Mouse (Mus musculus) cerebellum, adult 9-11 months (tissue): Measurements from ENCODE around the gene Hmg20a.

ENCODE experiments used
- DNase-seq: peaks from one replicate; pipeline ENCODE4 v3.0.0; 2022

Gene Hmg20a

GRCm38 (mm10) chr9:56499324-56500067 is 81.1 kb downstream of the Hmg20a start:
- DNase-seq, result peak; percentile 14

- DNase-seq, result peak; percentile 33
These were observed 82.6 kb downstream of the Hmg20a start for GRCm38 (mm10) chr9:56500893-56501590.

GRCm38 (mm10) chr9:56501721-56502542 is 83.5 kb downstream of the Hmg20a start:
- DNase-seq, result peak; percentile 25

- peak; percentile 47 for DNase-seq
These were observed 84.1 kb downstream of the Hmg20a start for GRCm38 (mm10) chr9:56502543-56502971.

GRCm38 (mm10) chr9:56503621-56504500 is 85.5 kb downstream of the Hmg20a start:
- peak; percentile 11 for DNase-seq

- peak; percentile 22 for DNase-seq
These were observed 86.1 kb downstream of the Hmg20a start for GRCm38 (mm10) chr9:56504511-56504910.

GRCm38 (mm10) chr9:56505083-56505792 is 86.8 kb downstream of the Hmg20a start:
- DNase-seq, result peak; percentile 50

- peak; percentile 98 for DNase-seq
These were observed 87.7 kb downstream of the Hmg20a start for GRCm38 (mm10) chr9:56505793-56506755.

- DNase-seq, result peak; percentile 64
These were observed 88.7 kb downstream of the Hmg20a start for GRCm38 (mm10) chr9:56506931-56507681.

- no peak for DNase-seq
These were observed 89.3 kb downstream of the Hmg20a start for GRCm38 (mm10) chr9:56507682-56508061.

- peak; percentile 51 for DNase-seq
These were observed 90.5 kb downstream of the Hmg20a start for GRCm38 (mm10) chr9:56508835-56509451.

GRCm38 (mm10) chr9:56510281-56510680 is 91.9 kb downstream of the Hmg20a start:
- DNase-seq, result peak; percentile 13

- DNase-seq, result no peak
These were observed 94.1 kb downstream of the Hmg20a start for GRCm38 (mm10) chr9:56512486-56512885.

GRCm38 (mm10) chr9:56515110-56515509 is 96.7 kb downstream of the Hmg20a start:
- DNase-seq, result no peak

- no peak for DNase-seq
These were observed 97.8 kb downstream of the Hmg20a start for GRCm38 (mm10) chr9:56516219-56516618.

GRCm38 (mm10) chr9:56516692-56517263 is 98.4 kb downstream of the Hmg20a start:
- DNase-seq, result no peak

- DNase-seq, result no peak
These were observed 103.9 kb downstream of the Hmg20a start for GRCm38 (mm10) chr9:56522281-56522680.

GRCm38 (mm10) chr9:56527951-56528350 is 109.5 kb downstream of the Hmg20a start:
- no peak for DNase-seq

GRCm38 (mm10) chr9:56531991-56532390 is 113.6 kb downstream of the Hmg20a start:
- DNase-seq, result no peak
